Mouse (Mus musculus): Measurements from ENCODE around the gene Atp1a4. TPM values are rescaled to one million over a fixed set of nuclear protein-coding genes. Genes with fewer than 3 reads are reported as not detected.

Gene Atp1a4
- total and polyA plus RNA-seq, 2 experiments = 0.02 to 0.09 TPM

- H3K79me2 ChIP-seq (ENCODE audit: control insufficient read depth, insufficient read depth, low read length) = no peaks in the 10 kb centered on the region
- no peaks in the 10 kb centered on the region for H3K4me1 ChIP-seq (ENCODE audit: control insufficient read depth, insufficient read depth, low read length)
- H3K27me3 ChIP-seq (ENCODE audit: control insufficient read depth, insufficient read depth, low read length) = no peaks in the 10 kb centered on the region
- no peak overlapping the region for H3K9ac ChIP-seq (ENCODE audit: low read depth, low read length)
- H3K4me3 ChIP-seq (ENCODE audit: insufficient read depth, low read depth, low read length) = no peak overlapping the region
- DNase-seq (ENCODE audit: extremely low read depth, low read depth, low spot score) = no peak
- no peak overlapping the region for H3K27ac ChIP-seq (replicated peaks; ENCODE audit: insufficient read depth, low read depth, low read length)
- 87% methylated on average over 16 of the region's 16 CpGs for WGBS
- no peaks in the 10 kb centered on the region for H3K36me3 ChIP-seq (ENCODE audit: control insufficient read depth, insufficient read depth, low read length)
- TF ChIP-seq CTCF (IDR thresholded peaks at IDR 0.05; ENCODE audit: low read depth, low read length) = no peak
- TF ChIP-seq POLR2A (IDR thresholded peaks at IDR 0.05; ENCODE audit: extremely low read depth, insufficient read depth, low read length) = no peak
Observed at GRCm38 (mm10) chr1:172279768-172280509, 21.7 kb upstream of the Atp1a4 start.

DNA sequence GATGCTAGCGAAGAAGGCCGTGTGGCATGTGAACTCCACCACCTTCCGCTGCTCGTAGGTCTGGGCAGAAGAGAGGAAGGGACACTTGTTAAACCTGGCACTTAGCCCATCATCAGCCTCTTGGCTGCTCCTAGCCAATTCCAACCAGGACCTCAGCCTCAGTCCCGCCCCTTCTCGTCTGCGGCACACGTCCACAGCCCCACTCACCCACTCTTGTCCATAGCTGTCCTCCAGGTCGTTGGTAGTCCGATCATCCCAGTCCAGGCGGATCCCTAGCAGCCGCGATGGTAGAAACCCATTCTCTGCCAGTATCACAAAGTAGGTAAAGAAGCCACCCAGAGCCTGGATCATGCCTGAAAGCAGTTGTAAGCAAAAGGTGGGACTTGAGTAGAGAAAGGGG is 20.1 kb upstream of the Atp1a4 start:
- TF ChIP-seq CTCF (IDR thresholded peaks at IDR 0.05; ENCODE audit: low read depth, low read length) = no peak
- TF ChIP-seq POLR2A (IDR thresholded peaks at IDR 0.05; ENCODE audit: extremely low read depth, insufficient read depth, low read length) = no peak
- DNase-seq (ENCODE audit: extremely low read depth, low read depth, low spot score) = no peak

DNA sequence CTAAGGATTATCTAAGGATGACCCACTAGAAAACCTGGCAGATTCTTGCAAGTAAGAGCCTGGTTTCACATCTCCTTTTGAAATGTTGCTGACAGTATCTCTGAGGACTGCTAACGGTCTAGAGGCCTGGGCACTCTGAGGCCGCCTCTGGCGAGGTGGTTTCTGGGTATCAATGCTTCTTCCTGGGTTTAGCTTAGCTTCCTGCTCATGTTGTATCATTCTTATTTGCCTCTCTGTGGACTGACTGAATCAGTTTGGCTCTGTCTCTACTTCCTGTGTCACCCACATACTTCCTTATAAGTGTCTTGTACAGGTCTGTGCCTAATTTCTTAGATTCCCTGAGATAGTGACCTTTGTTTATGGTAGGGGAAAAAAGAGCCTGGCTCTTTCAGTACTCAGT is 19.0 kb upstream of the Atp1a4 start:
- TF ChIP-seq CTCF (IDR thresholded peaks at IDR 0.05; ENCODE audit: low read depth, low read length) = no peak
- TF ChIP-seq POLR2A (IDR thresholded peaks at IDR 0.05; ENCODE audit: extremely low read depth, insufficient read depth, low read length) = no peak
- no peaks in the 10 kb centered on the region for H3K27me3 ChIP-seq (ENCODE audit: control insufficient read depth, insufficient read depth, low read length)
- H3K79me2 ChIP-seq (ENCODE audit: control insufficient read depth, insufficient read depth, low read length) = no peaks in the 10 kb centered on the region
- peak; percentile 23 for DNase-seq (ENCODE audit: extremely low read depth, low read depth, low spot score)
- no peaks in the 10 kb centered on the region for H3K36me3 ChIP-seq (ENCODE audit: control insufficient read depth, insufficient read depth, low read length)
- no peak overlapping the region for H3K27ac ChIP-seq (replicated peaks; ENCODE audit: insufficient read depth, low read depth, low read length)
- no peak overlapping the region for H3K9ac ChIP-seq (ENCODE audit: low read depth, low read length)
- 68% methylated on average over 3 of the region's 3 CpGs for WGBS
- H3K4me3 ChIP-seq (ENCODE audit: insufficient read depth, low read depth, low read length) = no peak overlapping the region
- H3K4me1 ChIP-seq (ENCODE audit: control insufficient read depth, insufficient read depth, low read length) = peaks cover 7% of the 10 kb centered on the region; the same call in 1 of the 2 replicates

More for the DNA sequence above, 20.1 kb upstream of the Atp1a4 start:
- WGBS = 90% methylated on average over 13 of the region's 13 CpGs
- H3K79me2 ChIP-seq (ENCODE audit: control insufficient read depth, insufficient read depth, low read length) = no peaks in the 10 kb centered on the region
- no peak overlapping the region for H3K4me3 ChIP-seq (ENCODE audit: insufficient read depth, low read depth, low read length)
- peaks cover 7% of the 10 kb centered on the region; the same call in 1 of the 2 replicates for H3K4me1 ChIP-seq (ENCODE audit: control insufficient read depth, insufficient read depth, low read length)
- no peaks in the 10 kb centered on the region for H3K36me3 ChIP-seq (ENCODE audit: control insufficient read depth, insufficient read depth, low read length)
- H3K9ac ChIP-seq (ENCODE audit: low read depth, low read length) = no peak overlapping the region
- no peak overlapping the region for H3K27ac ChIP-seq (replicated peaks; ENCODE audit: insufficient read depth, low read depth, low read length)
- H3K27me3 ChIP-seq (ENCODE audit: control insufficient read depth, insufficient read depth, low read length) = no peaks in the 10 kb centered on the region

GRCm38 (mm10) chr1:172274547-172274946 is 16.3 kb upstream of the Atp1a4 start:
- H3K36me3 ChIP-seq (ENCODE audit: control insufficient read depth, insufficient read depth, low read length) = no peaks in the 10 kb centered on the region
- WGBS = 53% methylated on average over 5 of the region's 5 CpGs
- no peak overlapping the region for H3K27ac ChIP-seq (replicated peaks; ENCODE audit: insufficient read depth, low read depth, low read length)
- H3K79me2 ChIP-seq (ENCODE audit: control insufficient read depth, insufficient read depth, low read length) = no peaks in the 10 kb centered on the region
- no peaks in the 10 kb centered on the region for H3K27me3 ChIP-seq (ENCODE audit: control insufficient read depth, insufficient read depth, low read length)
- TF ChIP-seq POLR2A (IDR thresholded peaks at IDR 0.05; ENCODE audit: extremely low read depth, insufficient read depth, low read length) = no peak
- TF ChIP-seq CTCF (IDR thresholded peaks at IDR 0.05; ENCODE audit: low read depth, low read length) = no peak
- H3K9ac ChIP-seq (ENCODE audit: low read depth, low read length) = no peak overlapping the region
- DNase-seq (ENCODE audit: extremely low read depth, low read depth, low spot score) = peak; percentile 57
- H3K4me1 ChIP-seq (ENCODE audit: control insufficient read depth, insufficient read depth, low read length) = peaks cover 7% of the 10 kb centered on the region; the same call in 1 of the 2 replicates
- H3K4me3 ChIP-seq (ENCODE audit: insufficient read depth, low read depth, low read length) = no peak overlapping the region

GRCm38 (mm10) chr1:172274116-172274515 is 15.9 kb upstream of the Atp1a4 start:
- TF ChIP-seq POLR2A (IDR thresholded peaks at IDR 0.05; ENCODE audit: extremely low read depth, insufficient read depth, low read length) (no peak), CTCF (IDR thresholded peaks at IDR 0.05; ENCODE audit: low read depth, low read length) (no peak)
- DNase-seq (ENCODE audit: extremely low read depth, low read depth, low spot score) = peak; percentile 61
- H3K27ac ChIP-seq (replicated peaks; ENCODE audit: insufficient read depth, low read depth, low read length) = no peak overlapping the region
- H3K4me3 ChIP-seq (ENCODE audit: insufficient read depth, low read depth, low read length) = no peak overlapping the region
- no peak overlapping the region for H3K9ac ChIP-seq (ENCODE audit: low read depth, low read length)
- no peaks in the 10 kb centered on the region for H3K36me3 ChIP-seq (ENCODE audit: control insufficient read depth, insufficient read depth, low read length)
- no peaks in the 10 kb centered on the region for H3K79me2 ChIP-seq (ENCODE audit: control insufficient read depth, insufficient read depth, low read length)
- peaks cover 7% of the 10 kb centered on the region; the same call in 1 of the 2 replicates for H3K4me1 ChIP-seq (ENCODE audit: control insufficient read depth, insufficient read depth, low read length)
- WGBS = 32% methylated on average over 5 of the region's 5 CpGs
- H3K27me3 ChIP-seq (ENCODE audit: control insufficient read depth, insufficient read depth, low read length) = no peaks in the 10 kb centered on the region

- Histone ChIP-seq H3K27ac (replicated peaks; ENCODE audit: insufficient read depth, low read depth, low read length) (no peak overlapping the region), H3K4me1 (ENCODE audit: control insufficient read depth, insufficient read depth, low read length) (peaks cover 7% of the 10 kb centered on the region; the same call in 1 of the 2 replicates), H3K79me2 (ENCODE audit: control insufficient read depth, insufficient read depth, low read length) (no peaks in the 10 kb centered on the region), H3K36me3 (ENCODE audit: control insufficient read depth, insufficient read depth, low read length) (no peaks in the 10 kb centered on the region), H3K9ac (ENCODE audit: low read depth, low read length) (no peak overlapping the region), H3K4me3 (ENCODE audit: insufficient read depth, low read depth, low read length) (no peak overlapping the region), H3K27me3 (ENCODE audit: control insufficient read depth, insufficient read depth, low read length) (no peaks in the 10 kb centered on the region)
- 90% methylated on average over 6 of the region's 6 CpGs for WGBS
- DNase-seq (ENCODE audit: extremely low read depth, low read depth, low spot score) = no peak
- TF ChIP-seq POLR2A (IDR thresholded peaks at IDR 0.05; ENCODE audit: extremely low read depth, insufficient read depth, low read length) = no peak
- TF ChIP-seq CTCF (IDR thresholded peaks at IDR 0.05; ENCODE audit: low read depth, low read length) = no peak
Observed at GRCm38 (mm10) chr1:172273386-172273785, 15.2 kb upstream of the Atp1a4 start.
